Mouse (Mus musculus): Measurements from ENCODE around the gene Xpc. TPM values are rescaled to one million over a fixed set of nuclear protein-coding genes. Genes with fewer than 3 reads are reported as not detected.
A peak's percentile ranks its signal among the peaks of the same experiment; 100 is the strongest.

The Xpc gene
- 1 to 10 TPM; 6.4 to 6.9 TPM for total RNA-seq (2021)
- long read RNA-seq, experiment 1, partial matches to known transcripts: 1 of 3 reads
- long read RNA-seq, experiment 1, other reads (novel, unspliced or antisense): 0 of 3 reads
- long read RNA-seq, experiment 2, partial matches to known transcripts: 0 of 3 reads
- long read RNA-seq, experiment 2, other reads (novel, unspliced or antisense): 1 of 3 reads

DNA sequence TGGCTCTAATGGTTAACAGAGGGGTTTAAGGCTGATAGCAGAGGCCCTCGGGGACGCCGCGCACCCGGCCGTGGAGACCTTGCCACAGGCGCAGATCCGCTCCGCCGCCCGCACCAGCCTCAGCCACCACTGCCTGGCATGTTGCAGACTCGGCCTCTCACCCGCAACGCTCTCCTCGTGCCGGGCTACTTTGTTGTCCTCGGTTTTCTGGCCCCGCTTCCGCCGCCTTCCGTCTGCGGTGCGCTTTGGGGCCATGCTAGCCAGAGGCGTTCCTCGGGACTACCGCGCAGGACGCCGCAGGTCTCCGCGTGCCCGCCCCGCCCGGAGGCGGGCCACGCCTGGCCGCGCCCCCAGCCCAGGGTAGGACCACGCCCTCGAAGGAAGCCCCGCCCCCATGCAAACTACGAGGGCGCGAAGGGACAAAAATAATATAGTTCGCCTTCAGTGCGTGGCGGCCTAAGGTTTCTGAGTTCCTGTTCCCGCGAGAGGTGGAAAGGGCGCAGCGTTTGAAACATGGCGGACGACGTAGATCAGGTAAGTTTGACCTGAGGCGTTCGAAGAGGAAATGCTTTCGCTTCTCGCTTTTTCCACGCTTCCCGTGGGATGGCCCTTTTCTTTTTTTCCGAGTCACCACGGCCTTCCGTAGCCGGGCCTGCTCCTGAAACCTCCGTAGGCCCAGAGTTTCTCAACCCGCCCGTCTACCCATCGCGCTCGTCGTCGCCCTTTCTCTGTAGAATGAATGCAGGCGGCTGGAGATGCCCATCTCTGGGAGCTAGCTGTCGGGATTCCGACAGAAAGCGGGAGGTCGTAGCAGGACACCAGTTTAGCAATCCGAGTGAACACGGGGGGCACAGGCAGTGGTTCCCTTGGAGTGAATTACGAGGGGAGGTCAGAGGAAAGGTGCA, at the start of gene Xpc, which contains the start of gene Lsm3:
Gene Xpc (minus strand): TSS at position 344 of the 905 bp plus-strand sequence.
Gene Lsm3 (plus strand): TSS at position 384 of the 905 bp plus-strand sequence.
- DNase-seq: peak; percentile 96

DNA sequence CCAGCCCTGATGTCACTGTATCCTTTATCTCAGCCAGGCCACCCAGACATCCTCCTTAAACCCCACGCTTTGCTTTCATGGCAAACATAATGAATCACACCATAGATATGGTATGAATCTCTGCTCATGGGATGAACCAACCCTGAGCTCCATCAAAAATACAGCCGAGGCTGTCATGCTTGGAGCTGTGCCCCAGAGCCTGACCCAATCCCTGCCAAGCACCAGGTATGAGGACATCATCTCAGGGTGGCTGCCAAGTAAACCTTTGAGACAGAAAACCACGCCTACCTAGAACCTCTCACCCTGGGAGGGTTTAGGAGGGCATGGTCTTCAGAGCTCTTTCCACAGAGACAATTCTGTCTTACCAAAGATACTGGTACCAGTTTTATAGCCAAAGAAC, 47.3 kb upstream of the Xpc start:
- no peak for DNase-seq

DNA sequence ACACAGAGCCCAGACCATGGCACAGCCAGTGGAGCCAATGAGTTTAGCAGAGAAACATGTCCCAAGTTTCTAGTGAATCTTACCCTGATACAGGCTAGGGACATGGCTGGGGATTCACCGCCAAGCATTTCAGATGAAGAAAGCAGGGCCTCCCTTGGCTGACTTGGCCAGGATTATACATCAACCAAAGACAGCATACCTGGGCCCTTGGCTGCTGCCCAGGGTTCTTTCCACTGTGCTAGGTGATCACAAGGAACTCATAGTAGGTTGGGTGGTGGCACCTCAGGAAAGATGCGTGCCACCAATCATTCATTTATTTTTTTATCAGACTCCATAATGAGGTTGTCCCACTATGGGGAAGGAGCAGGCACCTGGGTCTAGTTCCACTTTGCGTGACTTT, 44.5 kb upstream of the Xpc start:
- DNase-seq: no peak

DNA sequence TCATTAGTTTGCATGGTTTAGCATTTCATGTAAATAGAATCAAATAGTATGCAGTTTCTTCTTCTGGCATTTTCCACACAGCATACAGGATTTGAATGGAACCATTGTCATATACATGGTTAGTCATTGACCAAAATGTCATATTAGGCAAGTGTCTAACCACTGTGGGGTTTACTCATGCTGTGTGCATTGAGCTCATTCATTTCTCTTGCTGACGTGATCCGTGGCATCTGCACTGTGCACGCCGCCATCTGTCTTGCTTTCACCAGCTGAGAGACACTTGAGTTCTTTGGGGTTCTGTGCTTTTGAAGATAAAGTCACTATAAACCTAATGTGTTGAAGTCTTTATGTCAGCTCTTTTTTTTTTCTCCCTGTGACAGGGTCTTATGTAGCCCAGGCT, 43.7 kb upstream of the Xpc start:
- DNase-seq: no peak

DNA sequence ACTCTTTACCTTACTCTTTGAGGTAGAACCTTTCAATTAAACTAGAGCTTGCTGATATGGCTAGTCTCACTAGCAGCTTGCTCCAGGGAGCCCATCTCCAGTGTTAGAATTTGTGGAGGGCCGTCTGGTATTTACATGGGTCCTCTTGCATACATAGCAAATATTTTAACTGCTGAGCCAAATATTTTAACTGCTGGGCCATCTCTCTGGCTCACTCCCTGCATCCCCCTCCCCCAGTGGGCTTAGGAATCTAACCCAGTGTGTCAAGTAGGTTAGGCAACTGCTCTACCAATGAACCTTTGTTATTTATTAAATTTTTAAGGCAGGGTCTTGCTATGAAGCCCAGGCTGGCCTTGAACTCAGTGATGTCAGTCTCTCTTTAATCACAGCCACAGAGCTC, 42.9 kb upstream of the Xpc start:
- DNase-seq: no peak

DNA sequence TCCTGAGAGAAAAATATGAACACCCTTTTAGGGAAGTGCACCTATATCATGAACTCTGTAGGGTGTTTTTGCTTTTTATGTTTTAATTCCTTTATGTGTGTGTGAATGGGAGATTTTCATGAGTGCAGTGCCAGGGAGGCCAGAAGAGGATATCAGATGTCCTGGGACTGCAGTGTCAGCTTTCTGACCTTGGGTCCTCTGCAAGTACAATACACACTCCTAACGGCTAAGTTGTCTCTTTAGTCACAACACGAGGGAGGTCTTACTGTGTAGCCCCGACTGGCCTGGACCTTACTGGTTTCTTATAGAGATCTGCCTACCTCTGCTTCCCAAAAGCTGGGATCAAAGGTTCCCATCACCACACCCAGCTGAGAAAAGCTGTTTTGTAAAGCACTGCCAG, 37.0 kb upstream of the Xpc start:
- DNase-seq: no peak

DNA sequence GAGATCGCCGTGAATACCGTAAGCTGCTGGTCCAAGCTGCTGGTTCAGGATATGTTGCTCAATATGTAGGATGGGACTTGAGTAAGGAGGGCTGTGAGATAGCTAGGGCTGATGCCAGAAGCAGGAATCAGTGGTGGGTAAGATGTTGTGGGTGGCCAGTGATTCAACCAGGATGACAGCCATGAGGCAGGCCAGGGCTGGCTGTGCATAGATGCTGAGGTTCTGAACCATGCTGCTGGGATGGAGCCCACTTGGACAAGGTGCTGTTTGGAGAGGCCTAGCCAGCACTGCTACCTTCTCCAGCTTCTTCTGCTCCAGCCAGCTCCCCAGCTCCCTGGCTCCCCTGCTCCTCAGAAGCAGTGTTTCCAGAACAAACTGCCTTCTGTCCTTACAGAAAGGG, 36.0 kb upstream of the Xpc start:
- DNase-seq: peak; percentile 51

DNA sequence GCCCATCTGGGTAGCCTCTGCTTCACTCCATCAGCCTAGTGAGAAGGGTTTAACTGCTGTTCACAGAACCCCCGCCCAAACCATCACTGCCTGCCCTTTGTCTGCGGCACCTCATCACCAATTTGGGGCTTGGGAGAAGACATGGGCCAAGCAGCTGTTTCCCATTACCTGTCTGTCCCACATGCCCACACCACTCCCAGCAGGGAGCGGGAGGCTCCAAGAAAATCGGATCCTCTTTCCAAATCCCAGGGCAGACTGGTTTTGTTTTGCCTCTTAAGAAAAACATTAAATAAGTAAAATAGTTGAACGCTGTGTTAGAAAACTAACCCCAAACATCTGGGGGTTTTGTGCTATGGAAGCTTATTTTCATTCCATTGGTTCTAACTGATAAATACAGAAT, 33.9 kb upstream of the Xpc start:
- peak; percentile 15 for DNase-seq

DNA sequence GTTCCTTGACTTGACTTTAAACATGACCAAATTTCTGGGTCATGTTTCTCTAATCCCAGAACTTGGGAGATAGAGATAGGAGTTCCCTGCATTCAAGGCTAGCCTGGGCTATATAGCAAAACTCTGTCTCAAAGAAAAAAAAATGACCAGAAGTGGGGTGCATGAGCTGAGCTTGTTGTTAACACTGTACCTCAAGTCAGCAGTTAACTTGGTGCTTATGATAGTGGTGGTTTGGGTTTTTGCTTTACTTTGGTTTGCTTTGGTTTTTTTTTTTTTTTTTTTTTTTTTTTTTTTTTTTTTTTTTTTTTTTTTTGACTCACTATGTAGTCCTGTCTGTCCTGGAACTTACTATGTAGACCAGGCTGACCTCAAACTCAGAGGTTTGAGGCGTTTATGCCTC, 31.6 kb upstream of the Xpc start:
- no peak for DNase-seq

DNA sequence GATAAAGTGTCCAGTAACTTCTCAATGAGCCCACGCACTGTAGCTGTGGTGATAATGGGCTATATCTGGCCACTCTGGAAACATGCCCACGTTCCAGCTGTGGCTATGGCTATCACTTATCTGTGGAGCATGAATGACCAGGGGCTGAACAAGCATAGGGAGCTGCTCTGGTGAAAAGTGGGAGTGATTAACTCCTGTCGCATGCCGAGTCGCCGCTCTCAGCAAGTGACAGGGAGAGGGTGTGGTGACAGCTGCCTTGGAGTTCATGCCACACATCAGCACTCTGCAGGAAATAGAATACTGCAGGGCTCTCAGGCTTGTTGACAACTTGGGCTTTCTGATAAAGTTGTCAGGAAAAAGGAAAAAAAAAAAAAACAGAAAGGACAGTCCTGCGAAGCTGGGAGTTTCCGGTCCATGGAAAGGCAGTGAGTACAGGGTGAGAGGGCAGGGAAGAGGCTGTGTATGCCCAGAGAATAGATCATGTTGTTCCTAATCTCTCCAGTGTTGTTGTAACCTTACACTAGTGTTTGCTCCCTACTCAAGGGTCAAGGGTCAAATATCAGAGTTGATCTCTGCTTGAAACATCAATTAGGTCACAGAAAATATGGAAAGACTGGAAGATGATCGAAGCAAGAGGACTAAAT, 30.7 kb upstream of the Xpc start:
- no peak for DNase-seq

DNA sequence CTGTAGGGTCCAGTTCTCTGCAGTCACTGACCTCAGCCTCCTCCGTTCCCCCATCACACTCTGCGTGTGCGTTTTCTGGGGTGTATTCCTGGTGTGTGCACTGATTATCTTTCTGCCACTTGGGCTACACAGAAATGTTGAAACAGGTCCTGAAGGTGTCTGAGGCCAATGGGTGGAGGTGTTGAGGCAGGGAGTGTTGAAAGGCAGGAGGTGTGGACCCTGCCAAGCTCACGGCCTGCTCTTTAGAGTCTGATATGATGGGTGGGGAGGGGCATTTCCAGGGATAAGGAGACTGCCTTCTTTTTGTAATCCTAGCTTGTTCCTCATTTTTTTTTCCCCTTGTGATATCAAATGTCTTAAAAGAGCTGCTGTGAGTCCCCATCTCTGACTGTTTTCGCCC, 27.4 kb upstream of the Xpc start:
- DNase-seq: no peak

DNA sequence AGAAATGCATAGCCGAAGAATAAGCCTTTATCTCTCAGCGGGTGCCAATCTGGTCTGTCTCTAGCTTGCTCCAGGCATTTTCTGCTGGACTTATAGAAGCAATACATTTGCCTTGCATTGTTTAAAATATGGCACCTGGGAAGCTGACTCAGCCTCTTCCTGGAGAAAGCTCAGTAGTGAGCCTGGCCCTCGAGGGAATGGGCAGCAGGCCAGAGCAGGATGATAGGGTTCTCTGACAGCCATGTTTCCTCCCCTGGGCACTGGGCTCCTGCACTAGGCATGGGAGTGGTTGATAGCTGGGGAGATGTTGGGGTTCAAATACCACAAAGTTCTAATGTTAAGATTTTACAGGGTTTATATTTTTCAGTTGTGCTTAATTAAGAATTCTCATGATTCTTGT, 25.6 kb upstream of the Xpc start:
- no peak for DNase-seq

DNA sequence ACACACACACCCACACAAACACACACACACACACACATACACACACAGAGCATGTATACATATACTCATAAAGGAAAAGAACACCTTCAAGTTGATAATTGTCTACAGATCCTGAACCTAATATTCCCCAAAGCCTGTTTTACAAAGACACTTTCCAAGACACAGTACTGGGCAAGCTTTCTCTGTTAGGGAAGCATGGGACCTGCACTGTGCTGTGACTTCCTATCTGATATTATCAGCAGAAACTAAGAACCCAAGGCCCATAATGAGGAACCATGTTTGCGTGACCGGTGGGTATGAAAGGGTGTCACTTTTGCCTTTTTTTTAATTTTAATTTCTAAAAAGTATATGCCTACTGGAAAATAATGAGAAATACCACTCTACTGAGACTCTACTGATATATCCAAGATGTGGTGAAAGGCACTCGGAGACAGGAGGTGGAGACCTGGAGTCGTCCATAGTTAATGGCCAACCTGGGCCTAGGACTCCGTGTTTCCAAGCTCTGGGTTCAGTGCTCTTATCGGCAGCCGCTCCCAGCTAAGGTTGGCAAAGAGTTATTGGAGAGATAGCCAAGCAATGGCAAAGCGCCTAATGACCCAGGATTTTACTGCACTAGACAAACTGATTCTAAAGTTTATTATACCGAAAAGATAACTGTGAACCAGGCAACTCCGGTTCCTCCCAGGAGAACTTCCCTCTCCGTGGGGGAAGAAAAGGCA, 20.5 kb upstream of the Xpc start:
- no peak for DNase-seq

DNA sequence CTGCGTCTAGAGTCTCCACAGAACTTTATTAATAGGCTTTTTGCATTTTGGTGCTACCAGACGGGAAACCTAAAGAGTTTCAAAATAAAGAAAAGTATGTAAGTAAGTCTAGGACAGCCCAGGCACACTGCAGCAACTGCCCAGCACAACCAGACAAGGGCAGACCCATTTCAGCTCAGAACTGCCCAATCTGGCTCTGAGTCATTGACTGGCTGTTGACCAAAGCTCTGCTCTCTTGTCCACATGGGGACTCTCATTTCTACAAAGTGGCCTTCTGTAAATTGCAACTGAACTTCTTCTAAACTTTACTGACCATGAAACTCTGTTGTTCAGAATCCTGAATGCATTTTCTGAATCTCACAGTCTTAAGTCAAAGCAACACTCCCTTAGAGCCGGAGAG, 19.5 kb upstream of the Xpc start:
- no peak for DNase-seq

DNA sequence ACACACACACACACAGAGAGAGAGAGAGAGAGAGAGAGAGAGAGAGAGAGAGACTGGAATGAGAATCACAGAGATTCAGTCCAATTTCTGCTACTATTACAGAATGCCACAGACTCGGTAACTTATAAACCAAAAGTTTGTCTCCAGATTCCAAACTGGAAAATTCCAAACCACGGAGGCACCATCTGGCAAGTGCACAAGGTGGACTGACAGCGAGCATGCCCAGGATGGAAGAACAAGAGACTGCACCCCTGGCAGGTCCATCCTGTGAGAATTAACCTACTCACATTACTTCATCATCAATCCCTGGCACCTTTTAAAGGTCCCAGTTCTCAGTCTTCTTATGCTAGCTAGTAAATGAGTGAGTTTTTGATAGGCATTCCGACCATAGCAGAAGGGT, 18.6 kb upstream of the Xpc start:
- DNase-seq: no peak

DNA sequence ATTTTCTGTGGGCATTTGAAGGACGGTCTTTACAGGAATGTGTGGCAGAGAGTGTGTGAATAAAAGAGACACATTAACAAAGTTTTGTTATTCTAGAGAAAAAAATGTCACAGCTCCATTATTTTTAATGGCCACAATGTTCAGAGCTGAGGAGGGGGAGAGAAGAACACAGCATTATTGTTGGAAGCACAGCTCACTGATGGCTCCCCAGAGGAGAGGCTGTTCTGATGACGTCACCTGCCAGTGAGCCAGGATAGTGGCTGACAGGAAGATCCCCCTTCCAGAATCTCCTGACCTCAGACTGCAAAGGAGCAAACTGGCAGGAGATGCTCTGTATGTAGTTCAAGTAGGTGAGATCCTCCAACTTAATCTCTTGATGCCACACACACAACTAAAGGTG, 18.1 kb upstream of the Xpc start:
- no peak for DNase-seq

DNA sequence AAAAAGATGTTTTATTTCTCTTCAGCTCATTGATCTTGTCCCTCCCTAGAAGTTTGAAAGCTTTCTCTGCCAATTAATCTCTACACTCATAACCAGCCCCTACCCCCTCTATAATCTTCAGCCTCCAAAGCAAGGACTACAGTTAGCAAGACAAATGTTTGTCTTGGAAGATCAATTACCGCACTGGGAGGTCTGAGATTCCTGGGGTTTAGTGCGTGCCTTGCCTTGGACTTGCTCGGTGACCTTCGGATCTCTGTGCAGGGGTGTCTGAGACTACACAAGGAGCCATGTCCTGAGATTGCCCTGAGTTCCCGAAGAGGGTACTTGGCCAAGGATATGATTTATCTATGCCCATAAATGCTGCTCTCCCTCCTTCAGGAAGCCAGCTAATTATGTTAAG, 17.7 kb upstream of the Xpc start:
- DNase-seq: no peak

DNA sequence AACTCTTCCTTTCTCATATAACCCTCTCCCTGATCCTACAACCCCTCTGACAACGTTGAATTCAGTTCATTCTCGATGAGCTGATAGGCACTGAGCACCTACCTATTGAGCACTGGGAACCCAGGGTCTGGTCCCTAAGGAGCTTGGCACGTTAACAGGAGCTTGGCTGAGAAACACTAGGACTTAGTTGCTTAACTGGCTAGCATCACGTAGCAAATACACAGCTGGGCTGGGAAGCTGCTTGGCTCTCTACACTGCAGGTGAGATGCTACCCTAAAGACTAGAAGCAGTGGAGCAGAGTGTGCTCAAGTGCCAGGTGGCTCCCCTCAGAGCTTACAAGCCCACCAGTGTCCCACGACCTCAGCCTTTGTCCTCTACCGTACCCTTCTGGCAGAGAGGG, 17.0 kb upstream of the Xpc start:
- no peak for DNase-seq

DNA sequence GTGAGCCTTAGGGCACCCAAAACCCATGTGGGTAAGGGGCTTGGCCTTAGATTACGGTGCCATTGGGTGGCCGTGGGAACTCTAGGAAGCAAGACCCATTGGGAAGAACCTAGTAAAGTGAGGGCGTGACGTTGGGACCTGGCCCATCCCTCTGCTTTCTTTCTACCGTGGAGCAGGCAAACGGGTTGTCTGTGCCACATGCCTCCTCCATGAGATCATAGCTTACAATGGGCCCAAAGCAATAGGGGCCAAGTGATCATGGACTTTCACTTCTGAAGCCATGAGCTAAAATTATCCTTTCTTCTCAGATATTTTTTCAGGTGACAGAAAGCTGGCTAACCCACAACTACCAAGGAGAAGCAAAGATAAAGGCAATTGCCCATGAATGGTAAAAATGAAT, 15.6 kb upstream of the Xpc start:
- no peak for DNase-seq

DNA sequence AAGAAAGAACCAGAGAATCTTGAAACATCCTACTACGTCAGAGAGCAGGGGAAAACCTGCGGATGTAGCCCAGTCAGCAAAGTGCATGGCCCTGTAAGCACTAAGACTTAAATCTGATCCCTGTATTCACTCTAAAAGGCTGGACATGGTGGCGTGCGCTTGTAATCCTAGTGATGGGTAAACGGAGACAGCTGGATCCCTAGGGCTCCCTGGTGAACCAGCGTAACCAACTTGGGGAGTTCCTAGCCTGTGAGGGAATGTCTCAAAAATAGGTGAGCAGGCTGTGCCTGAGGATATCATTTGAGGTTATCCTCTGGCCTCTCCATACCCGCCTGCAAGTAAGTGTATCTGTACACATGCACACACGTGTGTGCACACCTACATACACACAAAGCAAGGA, 15.0 kb upstream of the Xpc start:
- DNase-seq: no peak

DNA sequence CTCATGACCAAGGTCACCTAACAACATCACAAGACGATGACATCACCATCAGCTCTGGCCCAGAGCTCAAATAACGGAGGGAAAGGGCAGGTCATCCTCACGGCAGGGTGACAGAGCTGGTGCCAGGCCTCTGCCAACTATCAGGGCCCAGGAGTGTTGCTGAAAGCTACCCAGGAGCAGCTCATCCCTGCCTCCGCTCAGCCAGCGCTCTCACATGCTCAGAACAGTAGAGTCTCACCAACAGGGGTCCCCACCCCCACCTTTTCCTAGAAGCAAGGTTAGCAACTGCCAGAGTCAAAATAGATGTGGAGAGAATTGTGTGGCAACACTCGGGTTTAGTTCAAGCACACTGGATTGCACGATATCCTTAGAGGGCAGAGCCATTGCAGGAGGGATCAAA, 12.6 kb upstream of the Xpc start:
- DNase-seq: peak; percentile 72

DNA sequence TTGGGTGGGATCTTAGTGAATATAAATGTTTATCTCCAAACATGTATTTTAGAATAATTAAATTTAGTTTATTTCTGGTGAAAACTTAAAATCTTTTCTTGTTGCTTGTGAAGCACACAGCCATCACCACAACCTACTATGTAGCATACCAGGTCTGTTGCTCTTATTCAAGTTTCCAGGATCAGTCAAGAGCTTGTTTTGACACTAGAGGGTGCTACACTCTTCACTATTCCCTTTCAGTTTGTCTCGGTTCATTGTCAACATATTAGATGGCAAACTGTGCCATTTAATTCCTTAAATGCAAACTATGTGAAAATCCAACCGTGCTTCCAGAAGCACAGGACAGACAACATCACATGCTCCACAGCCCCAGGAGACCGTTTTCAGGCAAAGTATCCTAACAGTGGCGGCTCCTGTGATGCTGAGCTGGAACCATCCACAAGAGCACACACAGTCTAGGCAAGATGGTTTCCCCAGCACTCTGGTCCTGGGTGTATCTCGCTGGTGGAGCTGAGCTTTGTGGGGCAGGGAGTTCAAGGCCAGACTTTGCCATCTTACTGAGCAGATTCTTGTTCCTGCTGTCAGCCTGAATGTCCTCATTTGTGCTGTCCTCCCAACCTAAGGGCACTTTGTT, 11.7 kb upstream of the Xpc start:
- DNase-seq: no peak

All from gastrocnemius, postnatal 25 days (tissue).